Mouse (Mus musculus) naive thymus-derived CD4-positive, alpha-beta T cell, adult 2 months (primary cell): ENCODE results near the gene Dand5.

ENCODE experiments used
- DNase-seq: peaks from one replicate; pipeline ENCODE4 v3.0.0-alpha.2; 2011; ENCODE audit warnings: low read depth

Gene Dand5

DNA sequence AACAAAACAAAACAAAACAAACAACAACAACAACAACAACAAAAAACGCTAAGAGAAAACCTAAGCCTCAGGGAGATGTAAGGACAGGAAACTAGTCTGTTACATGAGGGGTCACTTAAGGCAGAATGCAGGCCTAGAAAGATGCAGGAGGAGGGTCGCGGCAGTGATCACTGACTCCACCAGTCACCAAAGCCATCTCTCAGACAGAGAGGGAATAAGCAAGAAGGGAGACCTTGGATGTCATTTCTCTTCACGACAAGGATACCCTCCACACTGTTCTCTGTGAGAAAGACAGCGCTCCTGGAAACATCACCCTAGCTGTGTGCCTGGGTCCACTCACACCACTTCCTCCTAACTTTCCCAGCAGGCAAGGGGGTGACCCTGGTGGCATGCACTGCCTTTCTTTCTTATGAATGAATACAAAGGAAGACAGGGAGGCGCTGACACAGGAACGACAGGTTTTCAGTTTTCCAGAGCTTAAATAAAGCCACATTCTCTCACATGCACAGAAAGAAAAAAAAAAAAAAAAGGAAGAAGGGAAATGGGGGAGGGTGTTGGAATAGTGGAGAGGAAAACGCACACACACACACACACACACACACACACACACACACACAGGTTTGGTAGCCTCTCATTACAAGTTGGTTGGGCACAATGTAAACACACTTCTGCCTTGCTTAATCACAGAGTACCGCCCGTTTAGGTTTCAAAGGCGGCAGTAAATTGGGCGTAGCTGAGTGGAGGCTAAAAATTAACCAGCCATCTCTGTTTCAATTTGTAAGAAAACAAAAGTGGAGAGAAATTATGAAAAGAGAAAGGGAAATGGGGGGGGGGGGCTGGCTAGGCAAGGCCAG lies 52.3 kb downstream of the Dand5 start:
- DNase-seq = no peak

DNA sequence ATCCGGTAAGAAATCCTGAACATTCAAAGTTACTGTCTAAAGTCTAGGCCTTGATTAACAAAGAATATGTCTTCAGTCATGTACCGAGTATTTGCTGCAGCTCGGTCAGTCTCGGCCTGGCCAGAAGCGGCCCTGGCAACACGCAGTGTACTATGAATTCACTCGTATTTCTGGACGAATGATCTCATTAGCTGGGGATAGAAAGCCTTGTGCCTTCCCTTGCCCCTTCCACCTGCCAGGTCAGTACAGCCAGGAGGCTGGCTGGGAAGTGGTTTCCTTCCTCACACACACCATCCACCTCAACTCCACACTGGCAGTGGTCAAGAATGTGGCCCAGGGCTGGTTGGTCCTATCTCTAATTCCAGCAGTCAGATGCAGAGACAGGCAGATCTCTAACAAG lies 53.3 kb downstream of the Dand5 start:
- no peak for DNase-seq

DNA sequence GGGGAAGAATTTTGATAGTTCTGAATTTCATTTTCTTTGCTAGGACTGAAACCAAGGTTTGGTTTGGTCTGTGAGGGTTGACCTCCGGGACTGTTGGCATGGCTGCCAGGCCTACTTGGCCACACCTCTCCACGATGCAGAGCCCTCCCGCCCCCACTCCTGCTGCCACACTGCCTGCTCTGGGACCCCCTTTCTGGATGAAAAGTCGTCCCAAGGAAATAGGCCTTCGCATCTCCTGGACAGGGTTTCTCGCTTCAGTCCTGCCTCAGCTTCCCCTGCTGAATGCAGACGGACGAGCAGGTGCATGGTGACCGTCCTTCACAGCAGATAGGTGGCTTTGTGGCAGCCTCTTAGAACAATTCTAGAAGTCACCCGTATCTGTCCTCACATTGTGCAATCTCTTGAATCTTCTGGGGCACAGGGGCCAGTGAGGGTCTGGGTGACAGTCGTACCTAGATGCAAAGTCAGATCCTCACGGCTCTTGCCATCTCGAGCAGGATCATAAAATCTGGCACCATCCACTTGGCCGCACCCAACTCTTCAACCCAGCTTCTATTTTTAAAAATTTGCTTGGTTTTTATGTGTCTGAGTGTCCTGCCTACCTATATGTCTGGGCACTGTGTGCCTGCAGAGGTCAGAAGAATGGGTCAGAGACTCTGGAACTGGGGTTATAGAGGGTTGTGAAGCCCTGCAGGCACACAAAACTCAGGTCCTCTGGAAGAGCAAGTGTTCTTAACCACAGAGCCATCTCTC lies 54.1 kb downstream of the Dand5 start:
- DNase-seq = no peak

GRCm38 (mm10) chr8:84767221-84767620 lies 55.4 kb downstream of the Dand5 start:
- no peak for DNase-seq

GRCm38 (mm10) chr8:84766422-84766821 lies 56.2 kb downstream of the Dand5 start:
- no peak for DNase-seq

GRCm38 (mm10) chr8:84765629-84766028 lies 57.0 kb downstream of the Dand5 start:
- no peak for DNase-seq
